Mouse (Mus musculus) liver, embryonic 11.5 days (tissue): ENCODE measurements at regions not wholly inside any gene's neighbourhood (a gene's known extent, or its start where the extent isn't known, plus 50 kb on each side); places are given as distances from the start of the nearest gene placed in this dataset.
"Not testable (repeated sequence)": the region's sequence is repeated elsewhere in the genome, so short reads cannot be mapped to it uniquely, and the experiment has no call there.

Experiments
- ATAC-seq: fragments of 200-750 bp; cut with Nextera tagmentation; replicated peaks from 2 replicates; pipeline ENCODE4 v1.8.0; 2017; ENCODE audit warnings: moderate number of reproducible peaks, mild to moderate bottlenecking, moderate TSS enrichment, moderate library complexity; ENCODE audit not compliant: low FRiP score
- DNase-seq: peaks from one replicate; pipeline ENCODE4 v3.0.0-alpha.2; 2017; ENCODE audit warnings: low spot score
- H3K27ac ChIP-seq: fragments of 300-500 bp; sonication (generic); 2 replicates; pipeline ENCODE4 v1.5.1; 2014; ENCODE audit warnings: mild to moderate bottlenecking, low read depth, low read length, control low read depth
- H3K27me3 ChIP-seq: fragments of 300-500 bp; sonication (generic); replicated peaks from 2 replicates; pipeline ENCODE4 v1.6.1; 2014; ENCODE audit warnings: low read length, mixed read lengths; ENCODE audit not compliant: control insufficient read depth, insufficient read depth
- H3K36me3 ChIP-seq: fragments of 300-500 bp; sonication (generic); 2 replicates; pipeline ENCODE4 v1.6.1; 2014; ENCODE audit warnings: mild to moderate bottlenecking, low read length, moderate library complexity, mixed read lengths; ENCODE audit not compliant: control insufficient read depth, insufficient read depth
- H3K4me1 ChIP-seq: fragments of 300-500 bp; sonication (generic); replicated peaks from 2 replicates; pipeline ENCODE4 v1.6.1; 2014; ENCODE audit warnings: low read length, mixed read lengths; ENCODE audit not compliant: control insufficient read depth, insufficient read depth
- H3K4me2 ChIP-seq: fragments of 300-500 bp; sonication (generic); 2 replicates; pipeline ENCODE4 v1.6.1; 2014; ENCODE audit warnings: mild to moderate bottlenecking, control low read depth, moderate library complexity
- H3K4me3 ChIP-seq: fragments of 300-500 bp; sonication (generic); 2 replicates; pipeline ENCODE4 v1.5.1; 2014; ENCODE audit warnings: low read depth, low read length, control low read depth
- H3K9ac ChIP-seq: fragments of 300-500 bp; sonication (generic); 2 replicates; pipeline ENCODE4 v1.6.1; 2014; ENCODE audit warnings: low read depth, low read length, control low read depth
- H3K9me3 ChIP-seq: fragments of 300-500 bp; sonication (generic); 2 replicates; pipeline ENCODE4 v1.6.1; 2016; ENCODE audit warnings: low read length, inconsistent platforms, mixed read lengths; ENCODE audit not compliant: control insufficient read depth
- WGBS: fragments of 180-500 bp; shearing (Covaris S2); extraction: QIAGEN DNeasy Blood & Tissue Kit; methylation state at CpG from one replicate; pipeline ENCODE4 v1.1.7; 2014; 5-methylcytosine and 5-hydroxymethylcytosine counted together

GRCm38 (mm10) chr8:109340647-109341046 lies 153.2 kb upstream of the Pmfbp1 start:
- H3K4me2 ChIP-seq, H3K27ac ChIP-seq, DNase-seq, H3K9ac ChIP-seq, ATAC-seq, H3K9me3 ChIP-seq, H3K4me3 ChIP-seq, H3K36me3 ChIP-seq, H3K27me3 ChIP-seq, H3K4me1 ChIP-seq: not testable (repeated sequence)
- WGBS, result 90% methylated on average over 21 of the region's 21 CpGs

- Histone ChIP-seq H3K4me3 (no peak overlapping the region), H3K27me3 (no peaks in the 10 kb centered on the region; the same call in 1 of the 2 replicates), H3K27ac (no peak overlapping the region), H3K9ac (no peak overlapping the region), H3K36me3 (no peaks in the 10 kb centered on the region), H3K9me3 (no peaks in the 10 kb centered on the region), H3K4me2 (no peak overlapping the region), H3K4me1 (no peaks in the 10 kb centered on the region)
- DNase-seq, result no peak
- 76% methylated on average over 9 of the region's 9 CpGs for WGBS
- ATAC-seq, result no peak
Measured at GRCm38 (mm10) chr8:109355168-109355567, 138.7 kb upstream of the Pmfbp1 start.

DNA sequence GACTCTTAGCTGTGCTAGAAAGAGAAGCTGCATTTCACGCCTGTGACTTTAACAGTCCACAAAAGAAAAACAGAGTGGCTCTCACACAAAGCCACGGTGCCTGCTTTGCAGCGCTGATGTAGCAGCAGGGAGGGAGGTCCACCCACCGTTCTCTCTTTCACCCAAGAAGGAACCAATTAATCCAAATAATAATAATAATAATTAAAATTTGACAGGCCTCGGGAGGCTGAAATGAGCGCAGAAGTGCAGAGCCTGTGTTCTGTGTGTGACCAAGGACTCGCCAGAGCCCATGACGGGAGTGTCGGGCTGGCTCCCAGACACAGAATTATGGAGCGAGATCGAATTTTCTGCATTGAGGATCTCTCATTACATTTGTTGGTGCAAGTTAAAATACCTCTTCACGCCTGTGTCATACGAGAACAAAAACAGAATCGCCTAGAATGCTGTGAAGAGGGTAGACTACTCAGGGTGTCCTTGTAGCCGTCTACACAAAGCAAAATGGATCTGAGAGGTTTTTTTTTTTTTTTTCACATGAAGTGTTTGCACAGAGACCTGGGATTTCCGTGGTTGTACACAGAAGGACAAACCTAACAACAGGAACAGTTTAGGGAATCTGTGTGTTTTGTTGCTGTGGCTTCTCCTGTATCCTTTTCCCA lies 134.3 kb upstream of the Pmfbp1 start:
- ATAC-seq (no peak), DNase-seq (no peak)
- 56% methylated on average over 16 of the region's 16 CpGs for WGBS
- Histone ChIP-seq H3K36me3 (no peaks in the 10 kb centered on the region), H3K4me1 (no peaks in the 10 kb centered on the region), H3K27ac (no peak overlapping the region), H3K4me3 (no peak overlapping the region), H3K4me2 (no peak overlapping the region), H3K27me3 (no peaks in the 10 kb centered on the region), H3K9me3 (no peaks in the 10 kb centered on the region), H3K9ac (no peak overlapping the region)

- Histone ChIP-seq H3K4me2 (peak overlapping the region; percentile 22; the same call in 1 of the 2 replicates), H3K9me3 (no peaks in the 10 kb centered on the region), H3K27me3 (no peaks in the 10 kb centered on the region), H3K4me1 (no peaks in the 10 kb centered on the region), H3K27ac (no peak overlapping the region), H3K36me3 (no peaks in the 10 kb centered on the region), H3K9ac (no peak overlapping the region), H3K4me3 (no peak overlapping the region)
- no peak for ATAC-seq
- DNase-seq, result no peak
- 43% methylated on average over 14 of the region's 14 CpGs for WGBS
Measured at GRCm38 (mm10) chr8:109360081-109360715, 133.6 kb upstream of the Pmfbp1 start.

GRCm38 (mm10) chr8:109360904-109361303 lies 132.9 kb upstream of the Pmfbp1 start:
- Histone ChIP-seq H3K9me3 (no peaks in the 10 kb centered on the region), H3K4me1 (no peaks in the 10 kb centered on the region), H3K36me3 (no peaks in the 10 kb centered on the region), H3K4me2 (peak overlapping the region; percentile 51), H3K9ac (no peak overlapping the region), H3K27ac (no peak overlapping the region), H3K27me3 (no peaks in the 10 kb centered on the region), H3K4me3 (no peak overlapping the region)
- 28% methylated on average over 16 of the region's 16 CpGs for WGBS
- DNase-seq, result no peak
- no peak for ATAC-seq

GRCm38 (mm10) chr8:109361575-109362361 lies 132.1 kb upstream of the Pmfbp1 start:
- Histone ChIP-seq H3K4me3 (no peak overlapping the region), H3K36me3 (no peaks in the 10 kb centered on the region), H3K27ac (no peak overlapping the region), H3K4me1 (no peaks in the 10 kb centered on the region), H3K9ac (no peak overlapping the region), H3K4me2 (no peak overlapping the region), H3K9me3 (no peaks in the 10 kb centered on the region), H3K27me3 (no peaks in the 10 kb centered on the region)
- ATAC-seq (no peak), DNase-seq (no peak)
- WGBS, result 72% methylated on average over 7 of the region's 7 CpGs

- DNase-seq (no peak), ATAC-seq (no peak)
- Histone ChIP-seq H3K27ac (no peak overlapping the region), H3K4me1 (no peaks in the 10 kb centered on the region), H3K4me3 (no peak overlapping the region), H3K36me3 (no peaks in the 10 kb centered on the region), H3K27me3 (no peaks in the 10 kb centered on the region), H3K9ac (no peak overlapping the region), H3K4me2 (no peak overlapping the region), H3K9me3 (no peaks in the 10 kb centered on the region)
- WGBS, result 84% methylated on average over 15 of the region's 15 CpGs
Measured at GRCm38 (mm10) chr8:109363185-109363845, 130.5 kb upstream of the Pmfbp1 start.

DNA sequence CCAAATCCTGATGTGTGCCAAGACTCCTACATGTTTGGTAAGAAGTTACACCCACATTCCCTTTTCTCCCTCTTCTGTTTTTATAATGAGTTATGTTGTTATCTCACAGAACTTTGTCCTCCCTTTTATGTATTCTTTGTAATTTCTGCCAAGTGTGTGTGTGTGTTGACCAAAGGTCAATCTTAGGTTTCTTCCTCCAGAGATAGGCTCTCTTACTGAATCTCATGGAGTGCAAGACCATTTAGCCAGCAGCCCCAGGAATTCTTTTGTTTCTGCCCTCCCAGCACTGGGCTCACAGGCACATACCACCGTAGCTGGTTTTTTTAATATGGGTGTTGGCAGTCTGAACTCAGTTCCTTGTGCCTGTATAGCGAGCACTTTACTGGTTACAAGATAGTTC lies 119.8 kb upstream of the Pmfbp1 start:
- no peak for ATAC-seq
- Histone ChIP-seq H3K4me1 (no peaks in the 10 kb centered on the region), H3K27ac (no peak overlapping the region), H3K9me3 (no peaks in the 10 kb centered on the region), H3K9ac (no peak overlapping the region), H3K27me3 (no peaks in the 10 kb centered on the region), H3K4me3 (no peak overlapping the region), H3K36me3 (no peaks in the 10 kb centered on the region), H3K4me2 (no peak overlapping the region)
- 73% methylated on average over 2 of the region's 2 CpGs for WGBS
- DNase-seq, result no peak
